Mouse (Mus musculus): Measurements from ENCODE around the gene Lpp. TPM values are rescaled to one million over a fixed set of nuclear protein-coding genes. Genes with fewer than 3 reads are reported as not detected.

The Lpp gene
- polyA plus RNA-seq, 1 experiment from 2014 or later, result 20.7 TPM

DNA sequence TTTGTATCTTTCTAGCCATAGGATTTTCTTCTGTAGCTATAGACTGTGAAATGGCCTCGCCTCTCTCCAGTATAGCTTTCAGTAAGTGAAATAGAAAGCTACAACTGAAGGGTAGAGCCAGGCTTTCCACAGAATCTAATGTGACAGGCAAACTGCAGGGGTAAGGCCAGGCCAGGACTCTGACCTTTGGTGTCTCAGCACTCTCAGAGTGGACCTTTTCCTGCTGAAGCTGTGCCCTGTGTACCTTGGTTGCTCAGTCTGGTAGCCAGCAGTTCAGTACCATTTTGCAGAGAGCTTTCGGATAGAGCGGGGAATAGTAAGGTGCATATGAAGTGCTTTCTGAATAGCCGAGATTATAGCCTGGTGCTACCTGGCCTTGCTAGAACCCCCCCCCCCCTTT lies 9.5 kb downstream of the Lpp start:
- ATAC-seq (ENCODE audit: low FRiP score, low read depth), result no peak
- Histone ChIP-seq H3K4me2 (replicated peaks) (no peak overlapping the region), H3K4me1 (no peaks in the 10 kb centered on the region), H3K36me3 (no peaks in the 10 kb centered on the region), H3K9me3 (peaks cover 11% of the 10 kb centered on the region), H3K27ac (replicated peaks) (no peak overlapping the region), H3K9ac (replicated peaks) (no peak overlapping the region), H3K27me3 (no peaks in the 10 kb centered on the region), H3K4me3 (no peak overlapping the region)
- 92% methylated on average over 4 of the region's 4 CpGs for WGBS

DNA sequence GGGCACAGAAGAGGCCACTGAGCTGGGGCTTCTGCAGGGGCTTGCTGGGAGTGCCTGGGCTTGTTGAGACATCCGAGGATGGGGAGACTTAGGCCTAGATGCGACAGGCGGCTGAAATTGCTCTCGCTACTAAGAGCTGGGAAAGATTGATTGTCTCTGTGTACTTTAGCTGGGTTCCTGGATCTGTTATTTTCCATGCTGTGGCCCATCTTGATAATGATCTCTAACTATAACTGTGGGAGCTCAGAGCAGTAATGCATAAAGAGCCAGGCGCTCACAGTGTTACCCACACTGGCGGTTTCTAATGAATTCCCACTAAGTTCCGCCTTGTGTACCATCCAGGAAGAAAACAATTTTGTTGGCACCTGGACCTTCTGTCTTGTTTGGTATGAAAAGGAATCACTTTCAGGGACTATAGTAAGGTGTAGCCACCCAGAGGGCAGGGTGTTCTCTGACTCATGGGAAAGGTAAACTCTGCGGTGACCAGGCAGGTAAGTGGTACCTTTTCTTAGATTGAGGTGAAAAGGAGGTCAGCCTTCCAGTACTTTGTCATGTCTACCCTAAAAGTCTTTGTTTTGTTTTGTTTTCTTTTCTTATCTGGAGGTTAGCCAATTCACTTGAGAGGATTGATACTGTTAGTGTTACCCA lies 10.6 kb downstream of the Lpp start:
- ATAC-seq (ENCODE audit: low FRiP score, low read depth), result no peak
- 90% methylated on average over 8 of the region's 8 CpGs for WGBS
- Histone ChIP-seq H3K4me3 (no peak overlapping the region), H3K9me3 (peaks cover 11% of the 10 kb centered on the region), H3K9ac (replicated peaks) (no peak overlapping the region), H3K27ac (replicated peaks) (no peak overlapping the region), H3K4me1 (no peaks in the 10 kb centered on the region), H3K4me2 (replicated peaks) (no peak overlapping the region), H3K36me3 (no peaks in the 10 kb centered on the region), H3K27me3 (no peaks in the 10 kb centered on the region)

DNA sequence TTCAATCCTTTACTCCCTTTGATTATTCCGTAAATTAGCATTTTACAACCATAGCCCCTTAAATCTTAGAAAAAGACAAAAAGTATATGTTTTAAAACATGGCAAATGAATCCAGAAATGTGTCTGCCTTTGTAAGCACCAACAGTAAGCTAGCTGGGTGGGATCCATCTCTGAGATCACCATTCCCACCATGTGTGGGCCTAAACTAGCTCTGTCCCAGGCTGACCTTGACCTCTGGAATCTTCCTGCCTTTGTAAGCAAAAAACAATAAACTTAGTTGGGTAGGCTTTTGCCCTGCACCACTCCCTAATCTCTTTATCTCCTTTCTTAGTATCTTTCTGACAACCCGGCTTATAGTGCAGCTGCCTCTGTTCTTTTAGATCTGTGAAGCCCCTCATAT lies 13.2 kb downstream of the Lpp start:
- H3K4me1 ChIP-seq, result no peaks in the 10 kb centered on the region
- WGBS, result 91% methylated on average over 2 of the region's 2 CpGs
- H3K4me2 ChIP-seq (replicated peaks), result no peak overlapping the region
- H3K27me3 ChIP-seq, result no peaks in the 10 kb centered on the region
- ATAC-seq (ENCODE audit: low FRiP score, low read depth), result no peak
- H3K9ac ChIP-seq (replicated peaks), result no peak overlapping the region
- H3K4me3 ChIP-seq, result no peak overlapping the region
- H3K9me3 ChIP-seq, result peaks cover 11% of the 10 kb centered on the region
- H3K36me3 ChIP-seq, result no peaks in the 10 kb centered on the region
- no peak overlapping the region for H3K27ac ChIP-seq (replicated peaks)

DNA sequence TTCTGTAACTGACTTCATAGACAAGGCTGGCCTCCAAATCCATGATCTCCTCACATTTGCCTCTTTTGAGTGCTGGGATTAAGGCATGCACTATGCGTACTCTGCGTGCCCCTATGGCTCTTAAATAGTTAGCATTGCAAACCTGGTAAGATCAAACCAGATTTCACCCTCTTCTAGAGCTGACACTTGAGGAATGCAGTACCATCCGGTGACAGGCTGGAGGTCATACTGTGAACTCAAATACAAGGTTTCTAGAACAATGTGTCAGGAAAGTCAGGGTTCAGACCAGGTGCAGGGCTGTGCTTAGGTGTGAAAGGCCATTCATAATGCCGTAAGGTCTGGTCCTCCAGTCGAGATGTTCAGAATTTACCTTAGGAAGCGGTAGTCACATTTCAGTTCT lies 18.0 kb downstream of the Lpp start:
- 89% methylated on average over 6 of the region's 6 CpGs for WGBS
- Histone ChIP-seq H3K27me3 (no peaks in the 10 kb centered on the region), H3K4me3 (no peak overlapping the region), H3K9ac (replicated peaks) (no peak overlapping the region), H3K4me2 (replicated peaks) (no peak overlapping the region), H3K36me3 (no peaks in the 10 kb centered on the region), H3K27ac (replicated peaks) (no peak overlapping the region), H3K4me1 (no peaks in the 10 kb centered on the region), H3K9me3 (peaks cover 6% of the 10 kb centered on the region)
- no peak for ATAC-seq (ENCODE audit: low FRiP score, low read depth)

DNA sequence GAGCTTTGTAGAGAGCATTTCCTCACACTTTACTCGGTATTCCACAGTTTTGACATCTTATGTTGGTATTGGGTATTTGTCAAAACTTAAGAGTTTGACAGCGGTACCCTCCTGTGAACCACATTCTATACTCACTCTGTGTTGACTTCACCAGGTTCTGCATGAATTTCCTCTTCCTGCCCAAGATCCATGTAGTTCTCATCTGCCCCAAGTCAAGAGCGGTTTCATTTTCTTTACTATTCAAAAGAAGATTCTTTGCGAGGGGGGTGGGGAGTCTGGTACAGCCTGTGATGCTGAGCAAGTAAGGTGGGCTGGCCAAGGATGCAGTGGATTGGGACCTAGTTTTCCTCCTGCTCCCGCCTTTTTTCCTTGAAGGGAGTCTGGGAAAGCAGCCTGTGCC lies 18.9 kb downstream of the Lpp start:
- Histone ChIP-seq H3K27ac (replicated peaks) (no peak overlapping the region), H3K4me1 (no peaks in the 10 kb centered on the region), H3K9ac (replicated peaks) (no peak overlapping the region), H3K4me2 (replicated peaks) (no peak overlapping the region), H3K27me3 (no peaks in the 10 kb centered on the region), H3K4me3 (no peak overlapping the region), H3K9me3 (no peaks in the 10 kb centered on the region), H3K36me3 (no peaks in the 10 kb centered on the region)
- no peak for ATAC-seq (ENCODE audit: low FRiP score, low read depth)
- 91% methylated on average over 5 of the region's 5 CpGs for WGBS

DNA sequence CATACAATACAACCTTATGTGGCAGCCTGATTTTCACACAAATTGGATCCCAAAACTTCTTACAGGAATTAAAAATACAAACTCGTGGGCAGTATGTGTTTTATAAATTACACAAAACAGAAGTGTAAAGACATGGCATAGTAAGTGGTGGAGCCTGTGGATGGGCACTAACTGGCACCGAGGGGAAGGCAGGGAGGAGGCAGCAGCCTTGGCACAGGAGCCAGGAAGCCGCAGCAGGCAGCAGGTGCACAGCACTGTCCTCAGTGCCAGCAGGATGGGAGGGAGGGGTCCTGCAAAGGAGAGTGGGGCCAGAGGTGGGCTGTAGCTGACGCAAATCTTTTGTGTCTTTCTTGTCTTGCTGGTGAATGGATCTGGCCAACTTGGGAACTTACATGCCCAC lies 19.8 kb downstream of the Lpp start:
- 77% methylated on average over 4 of the region's 4 CpGs for WGBS
- Histone ChIP-seq H3K4me3 (no peak overlapping the region), H3K27me3 (no peaks in the 10 kb centered on the region), H3K4me1 (no peaks in the 10 kb centered on the region), H3K4me2 (replicated peaks) (no peak overlapping the region), H3K9ac (replicated peaks) (no peak overlapping the region), H3K27ac (replicated peaks) (no peak overlapping the region), H3K36me3 (no peaks in the 10 kb centered on the region), H3K9me3 (no peaks in the 10 kb centered on the region)
- ATAC-seq (ENCODE audit: low FRiP score, low read depth), result no peak

DNA sequence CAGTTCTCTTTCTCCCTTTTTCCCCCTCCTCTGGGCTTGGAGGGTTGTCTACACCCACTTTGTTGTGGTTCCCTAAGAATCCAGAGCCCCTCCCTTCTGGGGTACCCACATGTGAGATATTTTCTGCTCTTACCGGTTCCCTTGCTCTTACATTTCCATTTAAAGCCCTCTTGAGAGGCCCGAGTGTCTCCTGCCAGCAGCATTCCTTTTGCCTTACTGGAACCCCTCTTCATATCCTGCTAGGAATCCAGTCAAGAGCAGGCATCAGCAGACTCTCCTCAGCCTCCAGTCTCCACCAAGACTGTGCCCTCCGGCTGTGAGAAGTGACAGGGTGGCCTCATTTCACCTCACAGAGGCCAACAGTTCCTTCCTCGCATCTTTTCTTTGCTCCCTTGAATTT lies 24.7 kb downstream of the Lpp start:
- Histone ChIP-seq H3K9me3 (no peaks in the 10 kb centered on the region), H3K9ac (replicated peaks) (no peak overlapping the region), H3K27ac (replicated peaks) (no peak overlapping the region), H3K36me3 (no peaks in the 10 kb centered on the region), H3K4me3 (no peak overlapping the region), H3K27me3 (no peaks in the 10 kb centered on the region), H3K4me2 (replicated peaks) (no peak overlapping the region), H3K4me1 (peaks cover 16% of the 10 kb centered on the region)
- WGBS, result 70% methylated on average over 4 of the region's 4 CpGs
- no peak for ATAC-seq (ENCODE audit: low FRiP score, low read depth)

DNA sequence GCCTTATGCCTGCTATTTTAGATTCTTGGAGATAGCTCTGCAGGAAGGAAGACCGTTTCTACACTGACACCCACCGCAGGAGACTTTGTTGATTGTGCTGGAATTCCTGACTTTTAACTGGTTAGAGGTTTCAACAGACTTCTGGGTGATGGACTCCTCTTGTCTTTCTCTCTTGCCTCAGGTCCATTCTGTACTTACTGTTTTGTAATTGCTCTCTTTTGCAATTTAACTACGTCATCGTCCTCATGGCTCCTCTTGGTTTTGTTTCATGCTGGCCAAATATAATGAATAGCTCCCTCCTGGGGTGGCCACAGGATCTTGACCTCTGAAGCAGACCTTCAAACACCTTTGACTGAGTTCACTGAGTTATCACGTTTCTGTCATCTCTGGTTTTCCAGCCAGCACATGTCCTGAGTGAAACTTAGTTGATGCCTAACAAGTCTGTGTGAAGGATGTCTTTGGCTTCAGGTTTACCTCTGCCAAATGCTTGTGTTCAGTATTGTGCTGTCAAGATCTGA lies 27.4 kb downstream of the Lpp start:
- Histone ChIP-seq H3K4me1 (peaks cover 23% of the 10 kb centered on the region), H3K4me2 (replicated peaks) (no peak overlapping the region), H3K27ac (replicated peaks) (no peak overlapping the region), H3K9ac (replicated peaks) (no peak overlapping the region), H3K27me3 (no peaks in the 10 kb centered on the region), H3K9me3 (no peaks in the 10 kb centered on the region), H3K36me3 (no peaks in the 10 kb centered on the region), H3K4me3 (no peak overlapping the region)
- 73% methylated on average over 5 of the region's 5 CpGs for WGBS
- ATAC-seq (ENCODE audit: low FRiP score, low read depth), result no peak

DNA sequence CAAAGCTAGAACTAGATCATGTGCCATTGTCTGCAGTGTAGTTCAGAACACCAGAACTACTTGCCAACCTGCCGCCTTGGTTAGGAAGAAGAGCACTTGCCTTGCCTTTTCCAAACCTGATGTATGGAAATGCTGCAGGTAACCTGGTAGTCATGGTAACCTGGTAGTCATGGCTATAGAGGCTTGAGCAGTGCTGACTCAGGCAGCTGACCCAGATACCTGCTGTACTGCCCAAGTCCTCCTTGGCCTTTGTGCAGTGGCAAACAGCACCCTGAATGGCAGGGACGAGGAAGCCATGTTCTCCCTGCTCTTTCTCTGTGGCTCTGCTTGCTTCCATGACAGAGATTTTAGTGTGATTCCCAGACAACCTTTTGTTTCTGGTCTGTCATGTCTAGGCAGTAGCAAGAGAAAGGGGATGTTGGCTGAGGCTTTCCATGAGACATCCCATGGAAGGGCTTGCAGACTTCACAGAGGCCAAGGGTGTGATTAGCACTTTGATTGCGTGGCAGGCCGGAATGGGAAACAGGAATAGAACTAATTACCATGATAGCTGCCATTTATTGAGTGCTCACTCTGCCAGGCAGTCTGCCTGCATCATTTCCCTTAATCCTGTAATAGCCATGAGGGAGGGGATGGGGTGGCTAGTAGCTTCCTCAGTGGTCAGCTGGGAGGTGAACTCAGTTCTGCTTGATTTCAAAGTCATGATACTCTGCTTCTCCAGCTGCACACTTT lies 28.5 kb downstream of the Lpp start:
- H3K9me3 ChIP-seq, result no peaks in the 10 kb centered on the region
- no peak overlapping the region for H3K4me2 ChIP-seq (replicated peaks)
- no peak overlapping the region; the same call in 1 of the 2 replicates for H3K27ac ChIP-seq (replicated peaks)
- WGBS, result 61% methylated on average over 4 of the region's 4 CpGs
- ATAC-seq (ENCODE audit: low FRiP score, low read depth), result peak; percentile 42; the same call in 1 of the 2 replicates
- H3K4me1 ChIP-seq, result peaks cover 23% of the 10 kb centered on the region
- H3K36me3 ChIP-seq, result no peaks in the 10 kb centered on the region
- no peak overlapping the region for H3K9ac ChIP-seq (replicated peaks)
- no peak overlapping the region for H3K4me3 ChIP-seq
- H3K27me3 ChIP-seq, result no peaks in the 10 kb centered on the region

DNA sequence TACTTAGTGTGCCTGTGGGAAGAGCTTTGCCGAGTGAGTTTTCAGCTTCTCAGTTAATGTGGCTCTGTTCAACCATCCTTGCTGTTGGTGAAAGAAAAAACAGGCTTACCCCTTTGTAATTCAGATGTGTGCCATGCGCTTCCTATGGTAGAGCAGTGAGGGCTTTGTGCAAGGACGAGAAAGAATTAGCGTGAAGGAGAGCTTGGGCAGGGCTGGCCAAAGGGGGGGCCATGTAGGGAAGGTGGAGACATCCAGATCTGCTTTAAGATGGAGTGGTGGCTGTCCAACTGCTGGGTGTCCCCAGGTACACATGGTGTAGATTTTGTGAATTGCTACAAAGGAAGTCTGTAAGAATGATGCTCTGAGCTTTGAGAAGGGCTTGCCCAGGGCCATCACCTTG lies 29.9 kb downstream of the Lpp start:
- Histone ChIP-seq H3K9ac (replicated peaks) (no peak overlapping the region), H3K4me3 (no peak overlapping the region), H3K4me1 (peaks cover 23% of the 10 kb centered on the region), H3K36me3 (no peaks in the 10 kb centered on the region), H3K4me2 (replicated peaks) (no peak overlapping the region), H3K27ac (replicated peaks) (no peak overlapping the region), H3K27me3 (no peaks in the 10 kb centered on the region), H3K9me3 (no peaks in the 10 kb centered on the region)
- ATAC-seq (ENCODE audit: low FRiP score, low read depth), result peak; percentile 57; the same call in 1 of the 2 replicates
- WGBS, result 33% methylated on average over 4 of the region's 4 CpGs

DNA sequence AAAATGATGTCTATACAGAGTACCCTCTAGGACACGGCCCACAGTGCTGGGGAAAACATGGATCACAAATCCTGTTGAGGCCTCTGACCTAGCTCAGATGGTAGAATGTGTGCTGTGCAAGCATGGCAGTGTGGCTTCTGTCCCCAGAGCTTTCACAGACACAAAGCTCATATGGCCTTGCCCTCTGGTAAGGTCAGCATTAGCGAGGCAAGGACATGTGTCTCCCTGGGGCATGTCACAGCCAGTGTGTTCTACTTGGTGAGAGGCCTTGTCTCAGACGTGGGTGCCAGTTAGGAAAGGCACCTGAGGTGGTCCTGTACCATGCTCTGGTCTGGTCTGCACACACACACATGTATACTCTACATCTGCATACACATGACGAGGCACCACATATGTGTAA lies 30.4 kb downstream of the Lpp start:
- Histone ChIP-seq H3K27ac (replicated peaks) (no peak overlapping the region), H3K27me3 (no peaks in the 10 kb centered on the region), H3K4me1 (peaks cover 23% of the 10 kb centered on the region), H3K9me3 (no peaks in the 10 kb centered on the region), H3K36me3 (no peaks in the 10 kb centered on the region), H3K9ac (replicated peaks) (no peak overlapping the region), H3K4me2 (replicated peaks) (no peak overlapping the region), H3K4me3 (no peak overlapping the region)
- no peak for ATAC-seq (ENCODE audit: low FRiP score, low read depth)
- 73% methylated on average over 4 of the region's 4 CpGs for WGBS

DNA sequence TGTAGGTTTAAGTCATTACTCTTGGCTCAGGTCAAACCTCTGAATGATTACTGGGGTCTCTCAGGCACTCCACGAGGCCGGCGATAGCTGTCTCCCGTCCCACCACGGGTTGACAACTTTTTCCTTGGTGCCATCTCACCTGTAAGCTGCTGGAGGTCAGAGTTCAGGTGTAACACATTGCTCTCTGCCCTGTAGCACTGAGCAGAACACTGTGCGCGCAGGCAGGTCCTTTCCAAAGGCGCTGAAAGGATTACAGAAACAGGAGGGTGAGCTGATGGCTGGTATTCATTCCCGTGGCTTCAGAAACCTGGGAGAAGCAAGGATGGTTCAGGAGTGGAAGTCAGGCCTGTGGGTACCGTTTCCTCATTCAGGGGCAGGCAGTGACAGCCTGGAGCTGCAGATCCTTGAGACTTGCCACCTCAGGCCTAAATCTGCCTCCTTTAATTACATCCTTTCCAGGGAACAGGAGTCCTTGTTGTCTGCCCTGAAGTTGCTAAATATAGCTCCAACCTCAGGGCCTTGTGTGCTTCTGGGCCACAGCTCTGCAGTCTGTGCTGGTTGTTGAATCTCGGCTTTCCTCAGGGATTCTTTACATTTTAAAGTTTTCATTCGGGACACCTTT lies 31.2 kb downstream of the Lpp start:
- Histone ChIP-seq H3K27ac (replicated peaks) (no peak overlapping the region), H3K4me3 (no peak overlapping the region), H3K9me3 (no peaks in the 10 kb centered on the region), H3K4me1 (peaks cover 23% of the 10 kb centered on the region), H3K9ac (replicated peaks) (no peak overlapping the region), H3K27me3 (no peaks in the 10 kb centered on the region), H3K4me2 (replicated peaks) (no peak overlapping the region), H3K36me3 (no peaks in the 10 kb centered on the region)
- no peak for ATAC-seq (ENCODE audit: low FRiP score, low read depth)
- 79% methylated on average over 12 of the region's 12 CpGs for WGBS
